Mouse (Mus musculus): ENCODE results near the gene Dgcr2. TPM values are rescaled to one million over a fixed set of nuclear protein-coding genes. Genes with fewer than 3 reads are reported as not detected.

Gene Dgcr2
- 82.2 and 152 TPM in 2 replicates for polyA plus RNA-seq (2012; rRNA removed)

GRCm38 (mm10) chr16:17898462-17898861 lies at the start of gene Dgcr2, which contains the start of gene Tssk2:
Dgcr2 (minus strand) TSS chr16:17898562.
Tssk2 (plus strand) TSS chr16:17898637.
- no peak within 1 kb of the TSS for H3K27ac ChIP-seq (ENCODE audit: insufficient read depth, low read depth, low read length)
- no peaks in the 10 kb centered on the region for H3K4me1 ChIP-seq (ENCODE audit: control insufficient read depth, insufficient read depth, insufficient read length, low read length)
- H3K4me3 ChIP-seq (ENCODE audit: low read depth, low read length) = no peak within 1 kb of the TSS
- TF ChIP-seq POLR2A (IDR thresholded peaks at IDR 0.05; ENCODE audit: low read depth, low read length) (no peak), CTCF (IDR thresholded peaks at IDR 0.05; ENCODE audit: extremely low read depth, insufficient read length, insufficient replicate concordance, low read depth, low read length) (no peak)
- peaks cover 35% of the 10 kb centered on the region for H3K36me3 ChIP-seq (ENCODE audit: control insufficient read depth, insufficient read depth, low read length)
- 91% methylated on average over 14 of the region's 14 CpGs for WGBS
- no peaks in the 10 kb centered on the region for H3K27me3 ChIP-seq (ENCODE audit: control insufficient read depth, insufficient read depth, low read length)

DNA sequence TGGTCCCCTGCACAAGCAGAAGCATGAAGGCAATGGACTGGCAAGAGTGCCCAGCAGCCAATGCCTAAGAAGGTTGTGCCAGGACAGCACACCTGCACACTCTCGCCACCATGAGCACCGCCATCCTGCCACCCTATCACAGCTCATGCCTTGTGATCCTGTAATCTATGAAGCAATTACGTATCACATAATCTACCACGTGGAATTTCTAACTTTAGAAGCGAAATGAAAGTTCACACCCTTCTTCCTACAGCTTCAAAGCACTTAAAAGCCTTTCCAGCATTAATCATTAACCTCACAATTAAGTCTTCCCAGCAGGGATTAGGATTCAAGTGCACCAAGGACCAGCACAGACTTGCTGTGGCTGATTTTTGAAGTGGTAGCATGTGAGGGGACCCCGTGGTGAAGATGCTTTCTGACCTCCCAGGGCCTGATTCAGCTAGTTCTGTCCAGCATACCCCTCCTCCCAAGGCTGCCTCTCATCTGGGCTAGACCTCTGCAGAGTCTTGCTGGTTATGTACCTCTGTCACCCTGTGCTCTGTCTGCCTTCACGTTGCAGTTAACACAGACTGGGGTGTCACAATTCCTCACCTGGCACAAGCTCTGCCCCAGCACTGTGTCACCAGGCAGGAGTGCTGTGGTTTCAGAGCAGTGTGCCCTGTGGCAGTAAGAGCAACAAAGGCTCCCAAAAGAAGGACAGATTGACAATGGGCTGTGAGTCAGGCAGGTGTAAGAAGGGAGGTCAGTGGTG lies 46.9 kb upstream of the Dgcr2 start:
- H3K27me3 ChIP-seq (ENCODE audit: control insufficient read depth, insufficient read depth, low read length) = no peaks in the 10 kb centered on the region
- peak overlapping the region; percentile 1; the same call in 1 of the 2 replicates for H3K27ac ChIP-seq (ENCODE audit: insufficient read depth, low read depth, low read length)
- H3K4me3 ChIP-seq (ENCODE audit: low read depth, low read length) = no peak overlapping the region
- TF ChIP-seq POLR2A (IDR thresholded peaks at IDR 0.05; ENCODE audit: low read depth, low read length) = no peak
- TF ChIP-seq CTCF (IDR thresholded peaks at IDR 0.05; ENCODE audit: extremely low read depth, insufficient read length, insufficient replicate concordance, low read depth, low read length) = no peak
- H3K36me3 ChIP-seq (ENCODE audit: control insufficient read depth, insufficient read depth, low read length) = no peaks in the 10 kb centered on the region
- 23% methylated on average over 7 of the region's 7 CpGs for WGBS
- H3K4me1 ChIP-seq (ENCODE audit: control insufficient read depth, insufficient read depth, insufficient read length, low read length) = peaks cover 4% of the 10 kb centered on the region; the same call in 1 of the 2 replicates

DNA sequence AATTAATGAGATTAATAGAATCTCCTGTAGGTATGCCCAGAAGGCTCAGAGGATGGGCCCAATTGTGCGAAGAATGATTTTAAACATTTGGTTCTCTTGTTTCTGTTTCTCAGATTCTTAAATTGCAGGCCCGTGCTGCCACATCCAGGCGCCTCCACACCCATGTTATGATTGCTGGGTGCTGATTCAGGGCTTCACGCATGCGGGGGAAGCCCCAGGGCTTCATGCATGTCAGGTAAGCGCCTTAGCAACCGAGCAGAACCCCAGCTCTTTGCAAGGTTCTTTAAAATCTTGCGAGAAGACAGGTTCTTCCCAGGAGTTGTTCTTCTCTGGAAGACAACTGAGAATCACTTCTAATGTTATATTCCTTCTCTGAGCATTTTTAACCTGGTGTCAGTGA lies 45.1 kb upstream of the Dgcr2 start:
- H3K27me3 ChIP-seq (ENCODE audit: control insufficient read depth, insufficient read depth, low read length) = no peaks in the 10 kb centered on the region
- H3K36me3 ChIP-seq (ENCODE audit: control insufficient read depth, insufficient read depth, low read length) = no peaks in the 10 kb centered on the region
- H3K27ac ChIP-seq (ENCODE audit: insufficient read depth, low read depth, low read length) = no peak overlapping the region
- TF ChIP-seq POLR2A (IDR thresholded peaks at IDR 0.05; ENCODE audit: low read depth, low read length) = no peak
- TF ChIP-seq CTCF (IDR thresholded peaks at IDR 0.05; ENCODE audit: extremely low read depth, insufficient read length, insufficient replicate concordance, low read depth, low read length) = no peak
- H3K4me1 ChIP-seq (ENCODE audit: control insufficient read depth, insufficient read depth, insufficient read length, low read length) = peaks cover 10% of the 10 kb centered on the region; the same call in 1 of the 2 replicates
- no peak overlapping the region for H3K4me3 ChIP-seq (ENCODE audit: low read depth, low read length)
- WGBS = 82% methylated on average over 8 of the region's 8 CpGs

GRCm38 (mm10) chr16:17939255-17939751 lies 40.9 kb upstream of the Dgcr2 start:
- H3K27me3 ChIP-seq (ENCODE audit: control insufficient read depth, insufficient read depth, low read length) = no peaks in the 10 kb centered on the region
- peak overlapping the region; percentile 82 for H3K27ac ChIP-seq (ENCODE audit: insufficient read depth, low read depth, low read length)
- TF ChIP-seq CTCF (IDR thresholded peaks at IDR 0.05; ENCODE audit: extremely low read depth, insufficient read length, insufficient replicate concordance, low read depth, low read length) (no peak), POLR2A (IDR thresholded peaks at IDR 0.05; ENCODE audit: low read depth, low read length) (no peak)
- whole genome bisulfite sequencing = 8% methylated on average over 9 of the region's 9 CpGs
- H3K4me3 ChIP-seq (ENCODE audit: low read depth, low read length) = no peak overlapping the region
- H3K4me1 ChIP-seq (ENCODE audit: control insufficient read depth, insufficient read depth, insufficient read length, low read length) = peaks cover 6% of the 10 kb centered on the region; the same call in 1 of the 2 replicates
- H3K36me3 ChIP-seq (ENCODE audit: control insufficient read depth, insufficient read depth, low read length) = no peaks in the 10 kb centered on the region

DNA sequence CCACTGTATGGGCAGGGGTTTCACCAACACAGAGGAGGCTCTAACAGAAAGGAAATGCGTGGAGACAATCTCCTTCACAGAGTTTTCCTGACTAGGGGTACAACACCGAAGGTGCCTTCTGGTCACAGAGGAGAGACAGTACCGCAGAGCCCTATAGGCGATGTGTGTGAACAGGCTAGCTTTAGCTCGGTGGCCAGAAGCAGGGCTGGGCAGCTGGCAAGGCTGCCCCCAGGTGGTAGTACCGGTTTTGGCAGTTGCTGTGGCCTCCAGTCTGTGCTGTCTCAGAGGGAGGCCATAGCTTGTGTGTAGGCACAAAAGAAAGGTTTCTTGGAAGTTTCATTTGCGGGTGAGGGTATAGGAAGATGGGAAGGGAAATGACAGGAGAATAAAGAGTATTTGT lies 40.5 kb upstream of the Dgcr2 start:
- Histone ChIP-seq H3K27me3 (ENCODE audit: control insufficient read depth, insufficient read depth, low read length) (no peaks in the 10 kb centered on the region), H3K4me3 (ENCODE audit: low read depth, low read length) (no peak overlapping the region), H3K36me3 (ENCODE audit: control insufficient read depth, insufficient read depth, low read length) (no peaks in the 10 kb centered on the region), H3K27ac (ENCODE audit: insufficient read depth, low read depth, low read length) (peak overlapping the region; percentile 82), H3K4me1 (ENCODE audit: control insufficient read depth, insufficient read depth, insufficient read length, low read length) (peaks cover 6% of the 10 kb centered on the region; the same call in 1 of the 2 replicates)
- 5% methylated on average over 7 of the region's 7 CpGs for WGBS
- no peak for TF ChIP-seq POLR2A (IDR thresholded peaks at IDR 0.05; ENCODE audit: low read depth, low read length)
- peak; percentile 88 for TF ChIP-seq CTCF (IDR thresholded peaks at IDR 0.05; ENCODE audit: extremely low read depth, insufficient read length, insufficient replicate concordance, low read depth, low read length)

GRCm38 (mm10) chr16:17938187-17938586 lies 39.8 kb upstream of the Dgcr2 start:
- Histone ChIP-seq H3K4me1 (ENCODE audit: control insufficient read depth, insufficient read depth, insufficient read length, low read length) (peaks cover 6% of the 10 kb centered on the region; the same call in 1 of the 2 replicates), H3K27me3 (ENCODE audit: control insufficient read depth, insufficient read depth, low read length) (no peaks in the 10 kb centered on the region), H3K4me3 (ENCODE audit: low read depth, low read length) (no peak overlapping the region), H3K36me3 (ENCODE audit: control insufficient read depth, insufficient read depth, low read length) (no peaks in the 10 kb centered on the region), H3K27ac (ENCODE audit: insufficient read depth, low read depth, low read length) (no peak overlapping the region)
- WGBS = 26% methylated on average over 7 of the region's 7 CpGs
- no peak for TF ChIP-seq POLR2A (IDR thresholded peaks at IDR 0.05; ENCODE audit: low read depth, low read length)
- no peak for TF ChIP-seq CTCF (IDR thresholded peaks at IDR 0.05; ENCODE audit: extremely low read depth, insufficient read length, insufficient replicate concordance, low read depth, low read length)

DNA sequence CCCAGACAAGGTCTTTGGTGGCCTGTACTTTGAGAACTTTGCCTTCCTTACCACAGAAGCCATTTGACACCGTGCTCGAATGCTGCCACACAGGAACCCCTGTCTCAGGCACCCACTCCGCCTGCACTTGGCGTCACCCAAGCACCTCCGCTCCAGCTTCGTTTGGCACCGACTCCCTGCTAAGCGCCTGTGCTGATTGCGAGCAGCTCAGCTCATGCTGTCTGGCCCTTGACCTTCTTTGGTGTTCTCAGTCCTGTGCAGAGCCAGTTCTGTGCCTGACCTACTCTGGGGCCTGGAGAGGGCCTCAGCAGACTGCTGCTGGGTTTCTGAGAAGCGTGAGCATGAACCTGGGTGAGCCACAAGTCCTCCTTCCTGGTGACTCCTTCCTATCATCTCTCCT lies 38.4 kb upstream of the Dgcr2 start:
- Histone ChIP-seq H3K27me3 (ENCODE audit: control insufficient read depth, insufficient read depth, low read length) (no peaks in the 10 kb centered on the region), H3K4me3 (ENCODE audit: low read depth, low read length) (no peak overlapping the region), H3K27ac (ENCODE audit: insufficient read depth, low read depth, low read length) (no peak overlapping the region), H3K36me3 (ENCODE audit: control insufficient read depth, insufficient read depth, low read length) (no peaks in the 10 kb centered on the region), H3K4me1 (ENCODE audit: control insufficient read depth, insufficient read depth, insufficient read length, low read length) (peaks cover 6% of the 10 kb centered on the region; the same call in 1 of the 2 replicates)
- no peak for TF ChIP-seq POLR2A (IDR thresholded peaks at IDR 0.05; ENCODE audit: low read depth, low read length)
- TF ChIP-seq CTCF (IDR thresholded peaks at IDR 0.05; ENCODE audit: extremely low read depth, insufficient read length, insufficient replicate concordance, low read depth, low read length) = no peak
- WGBS = 81% methylated on average over 10 of the region's 10 CpGs

All from small intestine, adult 2 months (tissue).